Mouse (Mus musculus) CH12.LX (cell line): Measurements from ENCODE around the gene St3gal3. TPM values are rescaled to one million over a fixed set of nuclear protein-coding genes. Genes with fewer than 3 reads are reported as not detected.

Experiments used
- DNase-seq: peaks from one replicate; pipeline ENCODE4 v3.0.0-alpha.2; 2013; ENCODE audit errors: extremely low read depth
- H3K27ac ChIP-seq: 2 replicates; pipeline ENCODE4 v1.5.1; 2012; ENCODE audit warnings: low read depth, mild to moderate bottlenecking, control low read depth, moderate library complexity; ENCODE audit not compliant: insufficient read depth
- H3K27me3 ChIP-seq: replicated peaks from 2 replicates; pipeline ENCODE3; 2012; ENCODE audit warnings: inconsistent platforms
- H3K36me3 ChIP-seq, 2 experiments: replicated peaks in 1 of 2; 2 replicates each; pipeline versions ENCODE3 to v1.6.1; 2012; ENCODE audit warnings: inconsistent platforms in 1 of 2, low read length in 1 of 2, mild to moderate bottlenecking in 1 of 2, mixed read lengths in 1 of 2, moderate library complexity in 1 of 2; ENCODE audit not compliant: control insufficient read depth in 1 of 2, insufficient read depth in 1 of 2
- H3K4me1 ChIP-seq, 2 experiments: 2 replicates each; pipeline ENCODE4 v1.6.1; 2012; ENCODE audit warnings: inconsistent platforms in 1 of 2, moderate library complexity in 1 of 2; ENCODE audit not compliant: insufficient read depth in 2 of 2, control insufficient read depth in 1 of 2
- H3K4me2 ChIP-seq: 2 replicates; pipeline ENCODE4 v1.6.1; 2012; ENCODE audit warnings: low read depth, mild to moderate bottlenecking, control low read depth; ENCODE audit not compliant: poor library complexity, insufficient read depth, severe bottlenecking
- H3K4me3 ChIP-seq, 3 experiments: fragments of 150-350 bp in 1 of 3; sonication (generic) in 1 of 3; replicated peaks in 1 of 3; 2 replicates each; pipeline versions ENCODE3 to v1.5.1; 2011 to 2012; ENCODE audit warnings: low read depth in 2 of 3, low read length in 2 of 3, mild to moderate bottlenecking in 2 of 3, moderate library complexity in 2 of 3, control low read depth in 1 of 3, improper control_type of control experiment in 1 of 3, inconsistent platforms in 1 of 3, mixed read lengths in 1 of 3; ENCODE audit not compliant: poor library complexity in 1 of 3
- H3K79me2 ChIP-seq: replicated peaks from 2 replicates; pipeline ENCODE4 v1.6.1; 2012; ENCODE audit warnings: mild to moderate bottlenecking, moderate library complexity; ENCODE audit not compliant: control insufficient read depth, poor library complexity, insufficient read depth, severe bottlenecking; ENCODE audit errors: extremely low read depth
- H3K9ac ChIP-seq: 2 replicates; pipeline ENCODE4 v1.6.1; 2012; ENCODE audit warnings: low read depth, mild to moderate bottlenecking, control low read depth, moderate library complexity; ENCODE audit not compliant: insufficient read depth
- H3K9me3 ChIP-seq: replicated peaks from 2 replicates; pipeline ENCODE3; 2012; ENCODE audit warnings: low read length, inconsistent platforms, mixed read lengths
- BHLHE40 ChIP-seq: IDR thresholded peaks from 2 replicates; pipeline ENCODE4 v1.6.1; 2011; ENCODE audit warnings: mild to moderate bottlenecking, low read depth, low read length, improper control_type of control experiment
- CHD1 ChIP-seq: IDR thresholded peaks from 2 replicates; pipeline ENCODE4 v1.6.1; 2012; ENCODE audit warnings: low read depth, low read length, improper control_type of control experiment, inconsistent platforms
- CTCF ChIP-seq, 2 experiments: IDR thresholded peaks in 1 of 2; conservative IDR thresholded peaks in 1 of 2; 2 replicates each; pipeline ENCODE4 v1.5.1; 2011 to 2012; ENCODE audit warnings: low read depth in 2 of 2, low read length in 2 of 2, improper control_type of control experiment in 1 of 2, inconsistent platforms in 1 of 2, mild to moderate bottlenecking in 1 of 2, moderate library complexity in 1 of 2
- E2F4 ChIP-seq: IDR thresholded peaks from 2 replicates; pipeline ENCODE4 v1.6.1; 2011; ENCODE audit warnings: low read depth, low read length, improper control_type of control experiment; ENCODE audit not compliant: insufficient replicate concordance
- EP300 ChIP-seq: IDR thresholded peaks from 2 replicates; pipeline ENCODE4 v1.6.1; 2011; ENCODE audit warnings: low read length, improper control_type of control experiment
- HCFC1 ChIP-seq: IDR thresholded peaks from 2 replicates; pipeline ENCODE4 v1.6.1; 2012; ENCODE audit warnings: low read depth, mild to moderate bottlenecking, inconsistent platforms, low read length, improper control_type of control experiment
- JUN ChIP-seq: IDR thresholded peaks from 2 replicates; pipeline ENCODE4 v1.6.1; 2011; ENCODE audit warnings: low read depth, mild to moderate bottlenecking, low read length, improper control_type of control experiment, moderate library complexity; ENCODE audit not compliant: insufficient read depth
- JUND ChIP-seq: conservative IDR thresholded peaks from 2 replicates; pipeline ENCODE4 v1.6.1; 2011; ENCODE audit warnings: low read depth, low read length, improper control_type of control experiment
- KAT2A ChIP-seq: IDR thresholded peaks from 2 replicates; pipeline ENCODE4 v1.6.1; 2012; ENCODE audit warnings: low read length, improper control_type of control experiment, inconsistent platforms; ENCODE audit not compliant: insufficient replicate concordance
- MAFK ChIP-seq: IDR thresholded peaks from 2 replicates; pipeline ENCODE4 v1.6.1; 2011; ENCODE audit warnings: low read length, improper control_type of control experiment; ENCODE audit not compliant: insufficient replicate concordance
- MAZ ChIP-seq: IDR thresholded peaks from 2 replicates; pipeline ENCODE4 v1.6.1; 2012; ENCODE audit warnings: low read depth, mild to moderate bottlenecking, inconsistent platforms, low read length, improper control_type of control experiment, moderate library complexity
- NELFE ChIP-seq: IDR thresholded peaks from 2 replicates; pipeline ENCODE4 v1.6.1; 2011; ENCODE audit warnings: low read depth, low read length, improper control_type of control experiment
- RCOR1 ChIP-seq: conservative IDR thresholded peaks from 2 replicates; pipeline ENCODE4 v1.6.1; 2012; ENCODE audit warnings: low read depth, mild to moderate bottlenecking, inconsistent platforms, low read length, improper control_type of control experiment
- SMC3 ChIP-seq: IDR thresholded peaks from 2 replicates; pipeline ENCODE4 v1.6.1; 2011; ENCODE audit warnings: low read depth, low read length, improper control_type of control experiment
- USF1 ChIP-seq: IDR thresholded peaks from 2 replicates; pipeline ENCODE4 v1.6.1; 2014; ENCODE audit warnings: low read depth, mild to moderate bottlenecking, inconsistent platforms, low read length, improper control_type of control experiment
- ZC3H11A ChIP-seq: IDR thresholded peaks from 2 replicates; pipeline ENCODE4 v1.6.1; 2012; ENCODE audit warnings: low read depth, mild to moderate bottlenecking, inconsistent platforms, low read length, improper control_type of control experiment
- ZKSCAN1 ChIP-seq: IDR thresholded peaks from 2 replicates; pipeline ENCODE4 v1.6.1; 2012; ENCODE audit warnings: low read depth, inconsistent platforms, low read length, improper control_type of control experiment, borderline replicate concordance
- dilution Hi-C: fragments of 300-500 bp; cut with MboI; formaldehyde crosslinking; loops from 2 replicates; pipeline ENCODE4 v1.14.3; 2020; ENCODE audit warnings: low sequenced_read_pairs; ENCODE audit not compliant: extremely low pct_unique_long_range_greater_than_20kb, extremely low pct_ligation_motif_present
- in situ Hi-C: fragments of 300-500 bp; cut with MboI; formaldehyde crosslinking; loops from 3 replicates; pipeline ENCODE4 v1.14.3; 2019; ENCODE audit warnings: low sequenced_read_pairs, low pct_ligation_motif_present, low pct_unique_long_range_greater_than_20kb, mixed read lengths
- polyA plus RNA-seq: library from polyadenylated mRNA; unstranded; fragments of >175 nt; gene quantifications from 2 replicates; pipeline ENCODE4 v1.2.1, GENCODE M21; 2012; ENCODE audit warnings: low read depth; ENCODE audit not compliant: insufficient read length
- total RNA-seq, 2 experiments: library from RNA; depleted of rRNA; stranded (reverse); fragments of 300-350 nt in 1 of 2; fragments of >200 nt in 1 of 2; gene quantifications; 2 replicates each; pipeline ENCODE4 v1.2.3; 2012 to 2014

Gene St3gal3
- total and polyA plus RNA-seq, 3 experiments = 7.1 to 10.1 (median 8.2) TPM

DNA sequence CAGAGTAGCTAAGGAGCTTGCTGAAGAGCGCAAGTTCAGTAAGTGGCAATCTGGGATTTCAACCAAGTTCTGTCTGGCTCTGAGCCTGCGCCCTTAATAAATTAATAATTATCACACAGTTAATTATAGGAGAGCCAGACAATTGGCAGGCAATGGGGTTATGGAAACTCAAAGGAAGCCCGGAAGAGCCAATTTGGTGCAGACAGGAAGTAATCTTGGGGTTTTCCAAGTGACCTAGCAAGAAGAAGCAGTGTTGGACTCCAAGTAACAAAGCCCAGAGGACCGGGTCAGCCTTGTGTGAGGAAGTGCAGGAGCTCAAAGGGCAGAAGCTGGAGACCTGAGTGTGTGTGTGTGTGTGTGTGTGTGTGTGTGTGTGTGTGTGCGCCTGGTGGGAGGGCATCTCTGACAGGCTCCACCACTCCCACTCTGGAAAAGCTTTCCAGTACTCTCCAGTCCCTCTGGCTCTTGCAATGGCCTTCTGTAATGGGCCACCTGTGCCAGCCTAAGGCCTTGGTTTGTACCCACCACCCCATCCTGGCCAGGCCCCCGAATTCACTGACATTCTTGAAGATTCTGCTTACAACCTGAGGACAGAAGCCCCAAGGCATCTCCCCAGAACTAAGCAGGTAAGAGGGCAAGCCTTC lies 103.5 kb downstream of the St3gal3 start:
- H3K27me3 ChIP-seq = no peaks in the 10 kb centered on the region
- peaks cover 0 to 7% of the 10 kb centered on the region in 2 experiments for H3K36me3 ChIP-seq
- dilution Hi-C loops = no loop called here

DNA sequence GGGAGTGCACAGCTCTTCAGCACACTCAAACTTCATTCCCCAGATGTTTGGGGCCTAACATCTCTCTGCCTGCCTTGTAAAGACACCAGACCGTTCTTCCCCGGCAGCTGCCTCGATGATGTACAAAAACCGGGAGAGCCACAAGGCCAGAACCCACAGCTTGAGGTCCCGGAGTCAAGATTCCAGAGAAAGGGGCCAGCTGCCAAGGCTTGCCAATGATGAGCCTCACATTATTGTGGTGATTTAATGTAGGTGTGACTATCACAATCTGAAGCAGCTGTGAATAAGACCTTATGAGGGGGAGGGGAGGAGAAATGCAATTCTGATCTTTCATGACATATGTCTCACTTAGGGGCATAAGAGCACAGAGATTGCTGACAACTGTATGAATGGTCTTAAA lies 104.4 kb downstream of the St3gal3 start:
- peaks cover 3 to 14% of the 10 kb centered on the region in 2 experiments; a peak in 3 of 4 replicates for H3K4me1 ChIP-seq
- H3K79me2 ChIP-seq = no peaks in the 10 kb centered on the region
- H3K4me2 ChIP-seq = no peak overlapping the region
- no peaks in the 10 kb centered on the region for H3K27me3 ChIP-seq
- peaks cover 0 to 12% of the 10 kb centered on the region in 2 experiments for H3K36me3 ChIP-seq
- no peaks in the 10 kb centered on the region for H3K9me3 ChIP-seq
- no peak for TF ChIP-seq JUN
- no peak for TF ChIP-seq KAT2A
- no peak for TF ChIP-seq CHD1
- no peak for TF ChIP-seq BHLHE40
- no peak for TF ChIP-seq SMC3
- no peak for TF ChIP-seq MAZ
- no peak for TF ChIP-seq HCFC1
- in situ Hi-C loops = no loop called here
- dilution Hi-C loops = no loop called here
- no peak for DNase-seq
- no peak overlapping the region for H3K4me3 ChIP-seq
- no peak overlapping the region for H3K27ac ChIP-seq
- no peak overlapping the region for H3K9ac ChIP-seq

More for the DNA sequence above, 103.5 kb downstream of the St3gal3 start:
- no peak for DNase-seq
- H3K4me1 ChIP-seq = peaks cover 3 to 14% of the 10 kb centered on the region in 2 experiments; a peak in 3 of 4 replicates
- TF ChIP-seq USF1 (no peak), MAFK (no peak), HCFC1 (no peak), CTCF (conservative IDR thresholded peaks at IDR 0.05 in 1 of 2, IDR thresholded peaks at IDR 0.05 in 1 of 2; ENCODE audit: low read depth in 2 of 2, low read length in 2 of 2) (no peak)
- H3K4me3 ChIP-seq = no peak overlapping the region
- H3K27ac ChIP-seq = no peak overlapping the region
- in situ Hi-C loops = no loop called here
- no peaks in the 10 kb centered on the region for H3K9me3 ChIP-seq
- no peak overlapping the region for H3K9ac ChIP-seq
- H3K4me2 ChIP-seq = no peak overlapping the region
- no peaks in the 10 kb centered on the region for H3K79me2 ChIP-seq

DNA sequence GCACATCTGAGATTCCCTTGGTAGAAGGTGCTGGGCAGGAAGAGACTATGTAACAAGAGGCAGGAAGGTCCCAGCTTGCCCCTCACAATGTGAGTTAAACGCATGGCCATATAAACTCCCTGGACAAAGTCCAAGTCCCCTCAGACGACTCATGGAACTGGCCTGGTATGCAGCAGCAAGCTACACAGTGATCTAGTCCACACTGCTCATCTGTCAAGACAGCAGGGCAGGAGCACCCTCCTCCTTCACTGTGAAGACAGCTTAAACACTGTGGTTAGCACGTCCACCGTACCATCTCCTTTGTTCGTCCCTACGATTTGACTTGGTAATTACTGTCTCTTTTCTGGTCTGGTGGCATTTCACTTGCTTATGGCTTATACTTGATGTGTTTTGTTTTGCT lies 104.8 kb downstream of the St3gal3 start:
- H3K4me3 ChIP-seq = no peak overlapping the region
- H3K79me2 ChIP-seq = no peaks in the 10 kb centered on the region
- H3K36me3 ChIP-seq = peaks cover 0 to 12% of the 10 kb centered on the region in 2 experiments
- H3K9me3 ChIP-seq = no peaks in the 10 kb centered on the region
- H3K4me2 ChIP-seq = no peak overlapping the region
- in situ Hi-C loops = no loop called here
- H3K4me1 ChIP-seq = peaks cover 3 to 14% of the 10 kb centered on the region in 2 experiments; a peak in 3 of 4 replicates
- DNase-seq = no peak
- dilution Hi-C loops = no loop called here
- H3K27me3 ChIP-seq = no peaks in the 10 kb centered on the region
- H3K27ac ChIP-seq = no peak overlapping the region
- no peak overlapping the region for H3K9ac ChIP-seq
- TF ChIP-seq JUND = no peak
- TF ChIP-seq RCOR1 = no peak
- no peak for TF ChIP-seq CTCF (conservative IDR thresholded peaks at IDR 0.05 in 1 of 2, IDR thresholded peaks at IDR 0.05 in 1 of 2; ENCODE audit: low read depth in 2 of 2, low read length in 2 of 2)
- no peak for TF ChIP-seq NELFE
- TF ChIP-seq KAT2A = no peak
- no peak for TF ChIP-seq E2F4
- TF ChIP-seq BHLHE40 = no peak
- no peak for TF ChIP-seq EP300
- no peak for TF ChIP-seq ZKSCAN1
- TF ChIP-seq ZC3H11A = no peak
